11 mouse cellular contexts compared by ENCODE assay signal in genomic region chr16:31489096-31489495, GRCm38 (mm10).
DNase-seq lines count a peak whose midpoint lies in the region; ATAC-seq and TF ChIP-seq lines count a peak whose summit lies in the region.
"Had no signal": no experiment of that assay in that cellular context is flagged by ENCODE, and none has a peak within 500 bp of the region (broad histone marks: within the 10 kb centered on the region; RNA-seq: fewer than 3 reads in every experiment).

No protein-coding gene starts in this region.

- no peak for DNase-seq in midbrain, embryonic 10.5 days (ENCODE audit: low spot score)
- no peak for DNase-seq in midbrain, postnatal 0 days (ENCODE audit: low spot score)
- DNase-seq in forebrain, embryonic 11.5 days (ENCODE audit: low spot score): peak; percentile 69
- DNase-seq in limb, embryonic 10.5 days (ENCODE audit: low spot score): no peak
- no peak for DNase-seq in MN1 (ENCODE audit: low spot score)
- no peak for DNase-seq in heart, postnatal 25 days (ENCODE audit: low spot score)
- DNase-seq: kidney, postnatal 10 days; liver, embryonic 13.5 days had no signal

- no peak for ATAC-seq in midbrain, postnatal 0 days (ENCODE audit: low FRiP score)
- ATAC-seq in forebrain, embryonic 11.5 days (replicated peaks; ENCODE audit: low FRiP score): peak; percentile 69
- ATAC-seq in monocyte, adult 5-6 weeks (replicated peaks; ENCODE audit: insufficient number of reproducible peaks, low FRiP score, low TSS enrichment, poor library complexity, severe bottlenecking): no peak
- ATAC-seq in heart, embryonic 12.5 days (ENCODE audit: insufficient number of reproducible peaks, low FRiP score): no peak

- peaks cover 45% of the 10 kb centered on the region for H3K4me1 ChIP-seq in midbrain, embryonic 10.5 days
- H3K4me1 ChIP-seq in midbrain, postnatal 0 days (ENCODE audit: insufficient read depth, low read length): peaks cover 3% of the 10 kb centered on the region
- H3K4me1 ChIP-seq in forebrain, embryonic 11.5 days (replicated peaks; ENCODE audit: control insufficient read depth, insufficient read depth, low read length): peaks cover 16% of the 10 kb centered on the region; the same call in 1 of the 2 replicates
- peaks cover 29% of the 10 kb centered on the region for H3K4me1 ChIP-seq in limb, embryonic 10.5 days
- peaks cover 21% of the 10 kb centered on the region for H3K4me1 ChIP-seq in heart, embryonic 12.5 days (replicated peaks)

- no peak for TF ChIP-seq CTCF in midbrain, postnatal 0 days (IDR thresholded peaks at IDR 0.05)

- H3K27ac ChIP-seq in midbrain, embryonic 10.5 days (replicated peaks): peak overlapping the region; percentile 64
- no peak overlapping the region; the same call in 1 of the 2 replicates for H3K27ac ChIP-seq in midbrain, postnatal 0 days (ENCODE audit: low read depth, low read length)
- H3K27ac ChIP-seq in forebrain, embryonic 11.5 days (ENCODE audit: low read depth, low read length): peak overlapping the region; percentile 70
- H3K27ac ChIP-seq in limb, embryonic 10.5 days: peak overlapping the region; percentile 46; the same call in 1 of the 2 replicates
- H3K27ac ChIP-seq in heart, embryonic 12.5 days (ENCODE audit: poor library complexity, severe bottlenecking): no peak overlapping the region
- H3K27ac ChIP-seq: left cerebral cortex, adult 2 months; liver, embryonic 13.5 days had no signal

- H3K9me3 ChIP-seq in midbrain, embryonic 10.5 days (replicated peaks): no peaks in the 10 kb centered on the region
- no peaks in the 10 kb centered on the region for H3K9me3 ChIP-seq in midbrain, postnatal 0 days (ENCODE audit: low read length)
- H3K9me3 ChIP-seq in forebrain, embryonic 11.5 days (ENCODE audit: control insufficient read depth, low read length): no peaks in the 10 kb centered on the region
- H3K9me3 ChIP-seq in limb, embryonic 10.5 days (replicated peaks): no peaks in the 10 kb centered on the region
- no peaks in the 10 kb centered on the region for H3K9me3 ChIP-seq in heart, embryonic 12.5 days (replicated peaks)
- H3K9me3 ChIP-seq: liver, embryonic 13.5 days had no signal

- 18% methylated on average over 3 of the region's 3 CpGs for WGBS in midbrain, embryonic 10.5 days
- WGBS in midbrain, postnatal 0 days: 18% methylated on average over 3 of the region's 3 CpGs
- 6% methylated on average over 3 of the region's 3 CpGs for WGBS in forebrain, embryonic 11.5 days
- 51% methylated on average over 3 of the region's 3 CpGs for WGBS in limb, embryonic 10.5 days
- WGBS in heart, embryonic 12.5 days: 39% methylated on average over 3 of the region's 3 CpGs

- no peaks in the 10 kb centered on the region for H3K36me3 ChIP-seq in midbrain, embryonic 10.5 days
- no peaks in the 10 kb centered on the region for H3K36me3 ChIP-seq in midbrain, postnatal 0 days (ENCODE audit: insufficient read depth, low read length)
- H3K36me3 ChIP-seq in forebrain, embryonic 11.5 days (ENCODE audit: control insufficient read depth, insufficient read depth, low read length): no peaks in the 10 kb centered on the region
- H3K36me3 ChIP-seq in limb, embryonic 10.5 days: no peaks in the 10 kb centered on the region
- H3K36me3 ChIP-seq in heart, embryonic 12.5 days: no peaks in the 10 kb centered on the region
- H3K36me3 ChIP-seq: liver, embryonic 13.5 days had no signal

- no peak overlapping the region for H3K4me3 ChIP-seq in midbrain, embryonic 10.5 days
- H3K4me3 ChIP-seq in midbrain, postnatal 0 days (ENCODE audit: low read depth, low read length): no peak overlapping the region
- H3K4me3 ChIP-seq in forebrain, embryonic 11.5 days (ENCODE audit: low read depth, low read length): no peak overlapping the region
- H3K4me3 ChIP-seq in limb, embryonic 10.5 days: no peak overlapping the region
- no peak overlapping the region for H3K4me3 ChIP-seq in heart, embryonic 12.5 days
- H3K4me3 ChIP-seq: left cerebral cortex, adult 2 months; liver, embryonic 13.5 days had no signal

- peaks cover 60% of the 10 kb centered on the region for H3K27me3 ChIP-seq in midbrain, embryonic 10.5 days (ENCODE audit: low read depth, poor library complexity, severe bottlenecking)
- H3K27me3 ChIP-seq in midbrain, postnatal 0 days (ENCODE audit: insufficient read depth, low read length): no peaks in the 10 kb centered on the region
- H3K27me3 ChIP-seq in forebrain, embryonic 11.5 days (ENCODE audit: control insufficient read depth, insufficient read depth, low read length): no peaks in the 10 kb centered on the region
- H3K27me3 ChIP-seq in limb, embryonic 10.5 days (ENCODE audit: low read depth, poor library complexity, severe bottlenecking): no peaks in the 10 kb centered on the region
- H3K27me3 ChIP-seq in heart, embryonic 12.5 days (replicated peaks): no peaks in the 10 kb centered on the region

- no peak overlapping the region for H3K9ac ChIP-seq in midbrain, postnatal 0 days (replicated peaks; ENCODE audit: low read length, poor library complexity, severe bottlenecking)
- peak overlapping the region; percentile 32; the same call in 1 of the 2 replicates for H3K9ac ChIP-seq in forebrain, embryonic 11.5 days (ENCODE audit: low read length)
- H3K9ac ChIP-seq in heart, embryonic 12.5 days: no peak overlapping the region
- H3K9ac ChIP-seq: liver, embryonic 13.5 days had no signal

- H3K4me2 ChIP-seq in midbrain, postnatal 0 days (ENCODE audit: low read depth, low read length, poor library complexity, severe bottlenecking): no peak overlapping the region
- no peak overlapping the region for H3K4me2 ChIP-seq in forebrain, embryonic 11.5 days (ENCODE audit: low read depth, low read length, severe bottlenecking)
- H3K4me2 ChIP-seq in heart, embryonic 12.5 days: no peak overlapping the region
- H3K4me2 ChIP-seq: liver, embryonic 13.5 days had no signal

- intact Hi-C loops in heart, postnatal 25 days (cut with DNase I): no loop called here

Comparison
In these comparisons a context has a peak if more than half of its experiments do, and no peak if none do; other contexts are left out.
1. H3K27ac ChIP-seq: peak in midbrain, embryonic 10.5 days (single experiment), forebrain, embryonic 11.5 days (single experiment) and limb, embryonic 10.5 days (single experiment); none in midbrain, postnatal 0 days (single experiment) and heart, embryonic 12.5 days (single experiment).